Mouse (Mus musculus) bone marrow, adult 2 months (tissue): ENCODE results near the gene Wdr73.

Experiments
- CTCF ChIP-seq: fragments of 200-500 bp; IDR thresholded peaks from 2 replicates; pipeline ENCODE4 v1.5.1; 2011; ENCODE audit warnings: low read length, control low read depth; ENCODE audit not compliant: control insufficient read depth, insufficient read depth
- POLR2A ChIP-seq: fragments of 200-500 bp; IDR thresholded peaks from 2 replicates; pipeline ENCODE4 v1.6.1; 2011; ENCODE audit warnings: low read depth, mild to moderate bottlenecking, control low read depth, low read length, borderline replicate concordance; ENCODE audit not compliant: control insufficient read depth

DNA sequence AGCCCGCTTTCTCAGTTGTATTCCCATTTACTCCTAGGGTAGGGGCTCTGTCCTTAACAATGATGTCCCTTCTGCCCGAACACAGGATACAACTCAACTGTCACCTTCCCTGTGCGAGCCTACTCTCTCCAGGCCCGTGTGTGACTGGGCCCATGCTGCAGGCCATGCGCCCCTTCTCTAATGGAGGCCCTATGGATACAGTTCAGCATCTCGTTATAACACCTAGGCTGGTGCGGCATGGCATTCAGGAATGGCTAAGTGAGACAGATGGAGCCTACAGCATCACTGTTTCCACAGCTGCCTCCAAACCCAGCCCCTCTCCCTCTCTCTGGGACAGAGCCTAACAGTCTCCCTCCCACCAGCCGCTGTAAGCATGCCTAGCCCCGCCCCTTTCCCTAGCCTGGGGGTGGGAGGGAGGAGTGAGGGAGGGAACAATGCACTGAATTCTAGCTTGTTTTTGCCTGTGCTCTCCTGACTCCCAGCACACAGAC, 12.0 kb downstream of the Wdr73 start:
- TF ChIP-seq CTCF, result no peak
- TF ChIP-seq POLR2A, result no peak
